Mouse (Mus musculus): Measurements from ENCODE around the gene Dtd2. TPM values are rescaled to one million over a fixed set of nuclear protein-coding genes. Genes with fewer than 3 reads are reported as not detected.

Gene Dtd2
- polyA plus RNA-seq, 1 experiment from 2014 or later, result 21.1 TPM

- Histone ChIP-seq H3K36me3 (ENCODE audit: control insufficient read depth, insufficient read depth, low read length) (no peaks in the 10 kb centered on the region; the same call in 1 of the 2 replicates), H3K27me3 (ENCODE audit: control insufficient read depth, insufficient read depth, low read length) (no peaks in the 10 kb centered on the region), H3K27ac (ENCODE audit: low read length) (no peak overlapping the region), H3K4me2 (ENCODE audit: low read depth, low read length) (no peak overlapping the region), H3K9ac (ENCODE audit: low read length) (no peak overlapping the region), H3K4me1 (ENCODE audit: control insufficient read depth, insufficient read depth, low read length) (no peaks in the 10 kb centered on the region), H3K9me3 (replicated peaks; ENCODE audit: control insufficient read depth, low read length) (no peaks in the 10 kb centered on the region), H3K4me3 (replicated peaks; ENCODE audit: low read length) (no peak overlapping the region)
- ATAC-seq (ENCODE audit: insufficient read depth, low FRiP score), result no peak
- 83% methylated on average over 1 of the region's 1 CpGs for WGBS
Observed at GRCm38 (mm10) chr12:51995738-51996536, 10.4 kb downstream of the Dtd2 start.

DNA sequence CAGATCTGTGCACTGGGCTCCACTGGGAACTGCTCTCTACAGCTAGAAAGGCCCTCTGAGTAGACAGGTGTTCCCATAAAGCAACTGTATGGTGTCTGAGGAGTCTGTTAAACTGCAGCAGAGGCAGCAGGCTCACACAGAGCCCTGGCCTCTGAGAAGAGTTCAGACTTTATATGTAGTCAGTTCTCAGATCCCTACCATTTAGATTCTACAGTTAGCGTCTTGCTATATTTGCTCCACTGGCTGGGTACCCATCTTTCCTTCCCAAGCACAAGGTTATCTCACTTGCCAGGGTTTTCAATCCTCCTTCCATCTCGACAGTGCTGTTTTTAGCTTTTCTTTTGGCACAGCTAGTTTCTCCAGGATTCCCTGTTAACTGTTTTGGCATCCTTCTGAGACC lies 15.7 kb downstream of the Dtd2 start:
- Histone ChIP-seq H3K4me2 (ENCODE audit: low read depth, low read length) (no peak overlapping the region), H3K4me1 (ENCODE audit: control insufficient read depth, insufficient read depth, low read length) (no peaks in the 10 kb centered on the region), H3K27ac (ENCODE audit: low read length) (no peak overlapping the region), H3K9me3 (replicated peaks; ENCODE audit: control insufficient read depth, low read length) (no peaks in the 10 kb centered on the region), H3K9ac (ENCODE audit: low read length) (no peak overlapping the region), H3K27me3 (ENCODE audit: control insufficient read depth, insufficient read depth, low read length) (no peaks in the 10 kb centered on the region), H3K4me3 (replicated peaks; ENCODE audit: low read length) (no peak overlapping the region), H3K36me3 (ENCODE audit: control insufficient read depth, insufficient read depth, low read length) (no peaks in the 10 kb centered on the region)
- 75% methylated on average over 2 of the region's 2 CpGs for WGBS
- no peak for ATAC-seq (ENCODE audit: insufficient read depth, low FRiP score)

GRCm38 (mm10) chr12:51988536-51988935 lies 17.8 kb downstream of the Dtd2 start:
- no peaks in the 10 kb centered on the region for H3K36me3 ChIP-seq (ENCODE audit: control insufficient read depth, insufficient read depth, low read length)
- 84% methylated on average over 5 of the region's 5 CpGs for WGBS

DNA sequence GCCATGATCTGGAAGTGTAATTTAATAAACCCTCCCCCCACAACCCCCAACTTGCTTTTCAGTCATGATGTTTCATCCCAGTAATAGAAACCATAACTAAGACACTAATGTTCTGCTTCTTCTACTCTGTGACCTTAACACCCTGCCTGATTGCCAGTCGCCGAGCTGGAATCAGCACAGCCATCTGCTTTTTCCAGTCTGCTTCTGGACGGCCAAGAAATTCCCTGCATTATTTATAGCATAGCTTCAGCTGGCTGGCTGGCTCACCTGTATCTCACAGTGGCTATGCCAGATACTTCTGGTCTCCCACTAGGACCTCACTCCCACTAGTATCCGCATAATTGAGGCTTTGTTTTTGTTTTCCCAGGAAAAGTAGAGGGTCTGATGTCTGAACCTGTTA lies 20.5 kb downstream of the Dtd2 start:
- H3K36me3 ChIP-seq (ENCODE audit: control insufficient read depth, insufficient read depth, low read length), result no peaks in the 10 kb centered on the region
- no peak overlapping the region for H3K27ac ChIP-seq (ENCODE audit: low read length)
- ATAC-seq (ENCODE audit: insufficient read depth, low FRiP score), result no peak
- no peak overlapping the region for H3K4me3 ChIP-seq (replicated peaks; ENCODE audit: low read length)
- no peaks in the 10 kb centered on the region for H3K9me3 ChIP-seq (replicated peaks; ENCODE audit: control insufficient read depth, low read length)
- no peak overlapping the region for H3K9ac ChIP-seq (ENCODE audit: low read length)
- H3K4me2 ChIP-seq (ENCODE audit: low read depth, low read length), result no peak overlapping the region
- WGBS, result 66% methylated on average over 4 of the region's 4 CpGs
- no peaks in the 10 kb centered on the region for H3K27me3 ChIP-seq (ENCODE audit: control insufficient read depth, insufficient read depth, low read length)
- H3K4me1 ChIP-seq (ENCODE audit: control insufficient read depth, insufficient read depth, low read length), result no peaks in the 10 kb centered on the region

More at GRCm38 (mm10) chr12:51988536-51988935, 17.8 kb downstream of the Dtd2 start:
- Histone ChIP-seq H3K9ac (ENCODE audit: low read length) (no peak overlapping the region), H3K9me3 (replicated peaks; ENCODE audit: control insufficient read depth, low read length) (no peaks in the 10 kb centered on the region), H3K27me3 (ENCODE audit: control insufficient read depth, insufficient read depth, low read length) (no peaks in the 10 kb centered on the region), H3K27ac (ENCODE audit: low read length) (no peak overlapping the region), H3K4me2 (ENCODE audit: low read depth, low read length) (no peak overlapping the region), H3K4me3 (replicated peaks; ENCODE audit: low read length) (no peak overlapping the region), H3K4me1 (ENCODE audit: control insufficient read depth, insufficient read depth, low read length) (no peaks in the 10 kb centered on the region)
- no peak for ATAC-seq (ENCODE audit: insufficient read depth, low FRiP score)

- Histone ChIP-seq H3K9ac (ENCODE audit: low read length) (no peak overlapping the region), H3K36me3 (ENCODE audit: control insufficient read depth, insufficient read depth, low read length) (no peaks in the 10 kb centered on the region), H3K4me3 (replicated peaks; ENCODE audit: low read length) (no peak overlapping the region), H3K27ac (ENCODE audit: low read length) (no peak overlapping the region), H3K4me2 (ENCODE audit: low read depth, low read length) (no peak overlapping the region), H3K9me3 (replicated peaks; ENCODE audit: control insufficient read depth, low read length) (no peaks in the 10 kb centered on the region), H3K27me3 (ENCODE audit: control insufficient read depth, insufficient read depth, low read length) (no peaks in the 10 kb centered on the region), H3K4me1 (ENCODE audit: control insufficient read depth, insufficient read depth, low read length) (no peaks in the 10 kb centered on the region)
- WGBS, result 82% methylated on average over 3 of the region's 3 CpGs
- ATAC-seq (ENCODE audit: insufficient read depth, low FRiP score), result no peak
Observed at GRCm38 (mm10) chr12:51985163-51985748, 21.0 kb downstream of the Dtd2 start.

DNA sequence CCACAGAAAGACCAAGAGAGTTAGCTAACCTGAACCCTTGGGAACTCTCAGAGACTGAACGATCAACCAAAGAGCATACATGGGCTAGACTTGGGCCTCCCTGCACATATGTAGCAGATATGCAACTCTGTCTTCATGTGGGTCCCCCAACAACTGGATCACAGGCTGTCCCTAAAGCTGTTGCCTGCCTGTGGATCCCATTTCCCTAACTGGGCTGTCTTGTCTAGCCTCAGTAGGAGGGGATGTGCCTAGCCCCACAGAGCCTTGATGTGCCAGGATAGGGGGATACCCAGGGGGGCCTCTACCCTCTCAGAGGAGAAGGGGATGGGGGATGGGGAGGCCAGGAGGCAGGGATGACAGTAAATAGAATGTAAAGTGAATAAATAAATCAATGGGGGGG lies 22.7 kb downstream of the Dtd2 start:
- H3K9ac ChIP-seq (ENCODE audit: low read length), result no peak overlapping the region
- 88% methylated on average over 1 of the region's 1 CpGs for WGBS
- no peak overlapping the region for H3K4me2 ChIP-seq (ENCODE audit: low read depth, low read length)
- H3K4me3 ChIP-seq (replicated peaks; ENCODE audit: low read length), result no peak overlapping the region
- H3K9me3 ChIP-seq (replicated peaks; ENCODE audit: control insufficient read depth, low read length), result no peaks in the 10 kb centered on the region
- H3K4me1 ChIP-seq (ENCODE audit: control insufficient read depth, insufficient read depth, low read length), result no peaks in the 10 kb centered on the region
- H3K36me3 ChIP-seq (ENCODE audit: control insufficient read depth, insufficient read depth, low read length), result no peaks in the 10 kb centered on the region
- no peak for ATAC-seq (ENCODE audit: insufficient read depth, low FRiP score)
- no peaks in the 10 kb centered on the region for H3K27me3 ChIP-seq (ENCODE audit: control insufficient read depth, insufficient read depth, low read length)
- no peak overlapping the region for H3K27ac ChIP-seq (ENCODE audit: low read length)

- H3K4me1 ChIP-seq (ENCODE audit: control insufficient read depth, insufficient read depth, low read length), result no peaks in the 10 kb centered on the region
- no peaks in the 10 kb centered on the region for H3K27me3 ChIP-seq (ENCODE audit: control insufficient read depth, insufficient read depth, low read length)
- no peak overlapping the region for H3K4me3 ChIP-seq (replicated peaks; ENCODE audit: low read length)
- H3K9me3 ChIP-seq (replicated peaks; ENCODE audit: control insufficient read depth, low read length), result no peaks in the 10 kb centered on the region
- no peaks in the 10 kb centered on the region for H3K36me3 ChIP-seq (ENCODE audit: control insufficient read depth, insufficient read depth, low read length)
- ATAC-seq (ENCODE audit: insufficient read depth, low FRiP score), result no peak
- 55% methylated on average over 9 of the region's 9 CpGs for WGBS
- H3K9ac ChIP-seq (ENCODE audit: low read length), result no peak overlapping the region
- H3K27ac ChIP-seq (ENCODE audit: low read length), result no peak overlapping the region
- H3K4me2 ChIP-seq (ENCODE audit: low read depth, low read length), result no peak overlapping the region
Observed at GRCm38 (mm10) chr12:51976531-51976930, 29.8 kb downstream of the Dtd2 start.

DNA sequence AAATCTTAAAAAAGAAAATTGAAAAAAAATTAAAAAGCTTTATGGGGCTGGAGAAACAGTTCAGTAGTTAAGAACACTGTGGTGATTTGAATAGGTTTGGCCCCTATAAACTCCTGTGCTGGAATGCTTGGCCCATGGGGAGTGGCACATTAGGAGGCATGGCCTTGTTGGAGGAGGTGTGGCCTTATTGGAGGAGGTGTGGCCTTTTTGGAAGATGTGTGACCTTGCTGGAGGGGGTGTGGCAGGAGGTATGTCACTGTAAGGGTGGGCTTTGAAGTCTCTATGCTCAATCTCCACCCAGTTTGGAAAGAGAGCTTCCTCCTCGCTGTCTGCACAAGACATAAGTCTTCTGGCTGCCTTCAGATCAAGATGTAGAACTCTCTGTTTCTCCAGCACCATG lies 31.9 kb downstream of the Dtd2 start:
- H3K4me1 ChIP-seq (ENCODE audit: control insufficient read depth, insufficient read depth, low read length), result peaks cover 7% of the 10 kb centered on the region
- H3K36me3 ChIP-seq (ENCODE audit: control insufficient read depth, insufficient read depth, low read length), result no peaks in the 10 kb centered on the region
- H3K4me2 ChIP-seq (ENCODE audit: low read depth, low read length), result no peak overlapping the region
- no peaks in the 10 kb centered on the region for H3K27me3 ChIP-seq (ENCODE audit: control insufficient read depth, insufficient read depth, low read length)
- no peak overlapping the region for H3K27ac ChIP-seq (ENCODE audit: low read length)
- no peak overlapping the region for H3K9ac ChIP-seq (ENCODE audit: low read length)
- WGBS, result 83% methylated on average over 1 of the region's 1 CpGs
- ATAC-seq (ENCODE audit: insufficient read depth, low FRiP score), result no peak
- H3K4me3 ChIP-seq (replicated peaks; ENCODE audit: low read length), result no peak overlapping the region
- H3K9me3 ChIP-seq (replicated peaks; ENCODE audit: control insufficient read depth, low read length), result no peaks in the 10 kb centered on the region

- no peaks in the 10 kb centered on the region for H3K27me3 ChIP-seq (ENCODE audit: control insufficient read depth, insufficient read depth, low read length)
- H3K36me3 ChIP-seq (ENCODE audit: control insufficient read depth, insufficient read depth, low read length), result no peaks in the 10 kb centered on the region
- peaks cover 9% of the 10 kb centered on the region for H3K4me1 ChIP-seq (ENCODE audit: control insufficient read depth, insufficient read depth, low read length)
- no peak overlapping the region for H3K9ac ChIP-seq (ENCODE audit: low read length)
- no peak overlapping the region for H3K27ac ChIP-seq (ENCODE audit: low read length)
- no peaks in the 10 kb centered on the region for H3K9me3 ChIP-seq (replicated peaks; ENCODE audit: control insufficient read depth, low read length)
- no peak for ATAC-seq (ENCODE audit: insufficient read depth, low FRiP score)
- H3K4me3 ChIP-seq (replicated peaks; ENCODE audit: low read length), result no peak overlapping the region
- WGBS, result 93% methylated on average over 5 of the region's 5 CpGs
- no peak overlapping the region for H3K4me2 ChIP-seq (ENCODE audit: low read depth, low read length)
Observed at GRCm38 (mm10) chr12:51972269-51973065, 33.8 kb downstream of the Dtd2 start.
